Mouse (Mus musculus) subcutaneous adipose tissue, adult 2 months (tissue): Measurements from ENCODE around the gene Actn1. TPM values are rescaled to one million over a fixed set of nuclear protein-coding genes. Genes with fewer than 3 reads are reported as not detected.

ENCODE experiments used
- polyA plus RNA-seq: library from polyadenylated mRNA; depleted of rRNA; stranded (reverse); fragments of >200 nt; gene quantifications from 2 replicates; pipeline ENCODE4 v1.2.3, GENCODE M21; 2012; ENCODE audit warnings: low replicate concordance; rRNA removed

Actn1 gene
- 61.6 and 213 TPM in 2 replicates for polyA plus RNA-seq

GRCm38 (mm10) chr12:80260056-80260743 lies at the start of gene Actn1:
Actn1 (minus strand) TSS chr12:80260371.

Other genes starting within 250 kb of the Actn1 start
- gene Zfp36l1, start 147.4 kb downstream of the Actn1 start, polyA plus RNA-seq, result 114 and 308 TPM in 2 replicates
- gene Dcaf5, start 176.2 kb upstream of the Actn1 start, polyA plus RNA-seq, result 25.4 and 31.1 TPM in 2 replicates
- 12.4 and 21.0 TPM in 2 replicates for gene Exd2, start 202.7 kb upstream of the Actn1 start, polyA plus RNA-seq